9 mouse cellular contexts compared by ENCODE assay signal in genomic region chr10:33703420-33703819, GRCm38 (mm10).
DNase-seq lines count a peak whose midpoint lies in the region; ATAC-seq and TF ChIP-seq lines count a peak whose summit lies in the region.
"Had no signal": no experiment of that assay in that cellular context is flagged by ENCODE, and none has a peak within 500 bp of the region (broad histone marks: within the 10 kb centered on the region; RNA-seq: fewer than 3 reads in every experiment).

No protein-coding gene starts in this region.

- H3K4me3 ChIP-seq in forebrain, embryonic 14.5 days (ENCODE audit: low read depth, low read length) = no peak overlapping the region
- H3K4me3 ChIP-seq in forebrain, embryonic 15.5 days = no peak overlapping the region
- H3K4me3 ChIP-seq in thymus, adult 2 months (ENCODE audit: control insufficient read depth, insufficient read depth, low read length) = no peak overlapping the region
- H3K4me3 ChIP-seq: limb, embryonic 13.5 days had no signal

- TF ChIP-seq POLR2A in thymus, adult 2 months (IDR thresholded peaks at IDR 0.05; ENCODE audit: control insufficient read depth, extremely low read depth, insufficient read depth, low read length, poor library complexity) = no peak

- H3K4me1 ChIP-seq in forebrain, embryonic 14.5 days (ENCODE audit: control insufficient read depth, insufficient read depth, low read length) = no peaks in the 10 kb centered on the region
- no peaks in the 10 kb centered on the region for H3K4me1 ChIP-seq in forebrain, embryonic 15.5 days
- no peaks in the 10 kb centered on the region for H3K4me1 ChIP-seq in thymus, adult 2 months (replicated peaks; ENCODE audit: control insufficient read depth, insufficient read depth, low read length)
- H3K4me1 ChIP-seq: limb, embryonic 13.5 days had no signal

- H3K27me3 ChIP-seq in forebrain, embryonic 14.5 days (replicated peaks; ENCODE audit: control insufficient read depth, insufficient read depth, low read length) = no peaks in the 10 kb centered on the region
- H3K27me3 ChIP-seq in forebrain, embryonic 15.5 days = no peaks in the 10 kb centered on the region
- H3K27me3 ChIP-seq in thymus, adult 2 months (ENCODE audit: control insufficient read depth, insufficient read depth, low read length) = no peaks in the 10 kb centered on the region
- H3K27me3 ChIP-seq: limb, embryonic 13.5 days had no signal

- intact Hi-C loops in left cerebral cortex, postnatal 25 days (cut with DNase I) = loop anchor here (5.0 kb wide), 2 partner anchors 81 to 1961 kb away; partner anchors contain the start of gene Clvs2

- H3K9me3 ChIP-seq in forebrain, embryonic 14.5 days (replicated peaks; ENCODE audit: control insufficient read depth, low read length) = no peaks in the 10 kb centered on the region
- no peaks in the 10 kb centered on the region for H3K9me3 ChIP-seq in forebrain, embryonic 15.5 days
- H3K9me3 ChIP-seq: limb, embryonic 13.5 days had no signal

- TF ChIP-seq CTCF in thymus, adult 2 months (IDR thresholded peaks at IDR 0.05; ENCODE audit: borderline replicate concordance, control insufficient read depth, extremely low read depth, insufficient read depth, low read length, poor library complexity) = no peak

- no peak overlapping the region for H3K4me2 ChIP-seq in forebrain, embryonic 14.5 days (ENCODE audit: low read length)
- H3K4me2 ChIP-seq in forebrain, embryonic 15.5 days (replicated peaks) = no peak overlapping the region
- H3K4me2 ChIP-seq: limb, embryonic 13.5 days had no signal

- 60% methylated on average over 3 of the region's 3 CpGs for WGBS in forebrain, embryonic 14.5 days
- 50% methylated on average over 3 of the region's 3 CpGs for WGBS in forebrain, embryonic 15.5 days
- WGBS in thymus, adult 2 months = 55% methylated on average over 3 of the region's 3 CpGs

- no peak overlapping the region for H3K9ac ChIP-seq in forebrain, embryonic 14.5 days (ENCODE audit: low read length)
- H3K9ac ChIP-seq in forebrain, embryonic 15.5 days (replicated peaks) = no peak overlapping the region
- H3K9ac ChIP-seq: limb, embryonic 13.5 days had no signal

- no peak overlapping the region for H3K27ac ChIP-seq in forebrain, embryonic 14.5 days (ENCODE audit: low read depth, low read length)
- no peak overlapping the region for H3K27ac ChIP-seq in forebrain, embryonic 15.5 days (replicated peaks)
- H3K27ac ChIP-seq in thymus, adult 2 months (ENCODE audit: control insufficient read depth, insufficient read depth, low read length) = no peak overlapping the region
- H3K27ac ChIP-seq: limb, embryonic 13.5 days had no signal

- peak; percentile 75 for DNase-seq in forebrain, embryonic 14.5 days (ENCODE audit: low spot score)
- peak; percentile 79 for DNase-seq in 3T3-L1 (ENCODE audit: low read depth, low spot score)
- peak; percentile 55 for DNase-seq in adrenal gland, postnatal 10 days
- peak; percentile 68 to 90 for DNase-seq in frontal cortex, postnatal 36 days (ENCODE audit: low spot score in 2 of 2)
- peak; percentile 84 to 90 for DNase-seq in left cerebral cortex, postnatal 25 days (ENCODE audit: low spot score in 2 of 2)
- DNase-seq in right cerebral cortex, postnatal 36 days (ENCODE audit: low spot score in 2 of 2) = peak; percentile 54 to 70
- no peak for DNase-seq in thymus, adult 2 months

- ATAC-seq in forebrain, embryonic 14.5 days = peak; percentile 69
- ATAC-seq in forebrain, embryonic 15.5 days (replicated peaks) = no peak

- no peaks in the 10 kb centered on the region for H3K36me3 ChIP-seq in forebrain, embryonic 14.5 days (ENCODE audit: control insufficient read depth, insufficient read depth, low read length)
- H3K36me3 ChIP-seq in forebrain, embryonic 15.5 days = no peaks in the 10 kb centered on the region
- no peaks in the 10 kb centered on the region for H3K36me3 ChIP-seq in thymus, adult 2 months (ENCODE audit: control insufficient read depth, insufficient read depth, low read length)
- H3K36me3 ChIP-seq: limb, embryonic 13.5 days had no signal
